Mouse (Mus musculus) kidney, postnatal 25 days (tissue): ENCODE results near the gene Cers1.
A peak's percentile ranks its signal among the peaks of the same experiment; 100 is the strongest.

Experiments
- DNase-seq, 2 experiments: peaks; one replicate each; pipeline ENCODE4 v3.0.0; 2021; ENCODE audit warnings: mixed read lengths in 2 of 2

The Cers1 gene

GRCm38 (mm10) chr8:70352657-70353151, 37.1 kb downstream of the Cers1 start:
- peak; percentile 37 to 62 for DNase-seq

- peak; percentile 98 to 100 for DNase-seq
Measured at GRCm38 (mm10) chr8:70353194-70353817, 37.7 kb downstream of the Cers1 start, which contains the start of gene Upf1. Upf1 (minus strand) TSS chr8:70353278.

DNA sequence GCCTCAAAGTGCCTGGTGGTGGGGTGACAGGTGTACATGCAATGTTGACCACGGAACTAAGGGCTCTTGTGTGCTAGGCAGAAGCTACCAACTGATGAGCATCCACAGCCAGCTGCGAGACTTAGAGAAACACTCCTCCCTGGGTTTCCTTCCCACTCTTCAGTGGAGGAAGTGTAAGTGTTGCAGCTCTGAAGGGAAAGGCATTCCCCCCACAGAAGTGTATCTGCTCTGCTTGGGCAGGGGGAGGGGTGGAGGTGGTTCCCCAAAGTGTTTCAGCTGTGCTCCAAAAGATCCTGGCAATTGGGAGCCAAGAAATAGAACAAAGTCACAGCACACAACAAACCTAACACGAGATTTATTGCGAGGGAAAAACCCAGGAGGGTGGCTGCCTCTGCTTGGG, 38.4 kb downstream of the Cers1 start:
- DNase-seq, result no peak

- no peak for DNase-seq
Measured at GRCm38 (mm10) chr8:70356111-70356510, 40.5 kb downstream of the Cers1 start.

DNA sequence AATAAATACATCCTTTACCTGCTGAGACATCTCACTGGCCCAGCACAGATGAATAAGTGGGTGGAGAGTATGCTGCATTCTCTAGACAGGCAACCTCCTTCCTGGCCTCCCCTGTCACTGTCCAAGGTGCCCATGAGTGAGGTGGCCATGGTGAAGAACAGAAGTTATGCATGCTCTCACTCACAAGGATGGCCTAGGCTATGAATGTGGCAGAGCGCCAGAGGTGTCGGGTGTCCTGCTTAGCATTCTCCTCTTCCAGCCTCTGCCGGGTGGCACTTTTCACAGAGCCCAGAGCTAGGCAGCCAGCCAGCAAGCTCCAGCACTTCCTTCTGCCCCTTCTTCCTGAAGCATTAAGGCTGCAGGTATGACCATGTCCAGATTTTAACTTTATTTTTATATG, 43.8 kb downstream of the Cers1 start:
- DNase-seq, result peak; percentile 62 to 75

DNA sequence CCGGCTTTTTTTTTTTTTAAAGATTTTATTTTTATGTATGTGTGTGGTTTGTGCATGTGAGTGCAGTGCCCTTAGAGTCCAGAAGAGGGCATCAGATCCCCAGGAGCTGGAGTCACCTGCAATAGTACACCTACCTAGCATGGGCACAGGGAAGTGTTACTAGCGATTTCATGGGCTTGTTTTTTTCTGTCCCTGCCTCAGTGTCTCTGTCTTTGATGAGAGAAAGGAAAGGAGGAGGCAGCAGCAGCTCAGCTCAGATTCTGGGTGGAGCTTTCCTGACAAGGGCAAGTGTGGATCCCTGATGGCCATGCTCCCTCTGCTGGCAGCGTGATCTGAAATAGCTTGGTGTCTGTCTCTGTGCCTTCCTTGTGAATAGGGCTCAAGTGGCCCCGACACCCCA, 45.2 kb downstream of the Cers1 start:
- DNase-seq, result peak in 1 of 2 experiments; percentile 54

DNA sequence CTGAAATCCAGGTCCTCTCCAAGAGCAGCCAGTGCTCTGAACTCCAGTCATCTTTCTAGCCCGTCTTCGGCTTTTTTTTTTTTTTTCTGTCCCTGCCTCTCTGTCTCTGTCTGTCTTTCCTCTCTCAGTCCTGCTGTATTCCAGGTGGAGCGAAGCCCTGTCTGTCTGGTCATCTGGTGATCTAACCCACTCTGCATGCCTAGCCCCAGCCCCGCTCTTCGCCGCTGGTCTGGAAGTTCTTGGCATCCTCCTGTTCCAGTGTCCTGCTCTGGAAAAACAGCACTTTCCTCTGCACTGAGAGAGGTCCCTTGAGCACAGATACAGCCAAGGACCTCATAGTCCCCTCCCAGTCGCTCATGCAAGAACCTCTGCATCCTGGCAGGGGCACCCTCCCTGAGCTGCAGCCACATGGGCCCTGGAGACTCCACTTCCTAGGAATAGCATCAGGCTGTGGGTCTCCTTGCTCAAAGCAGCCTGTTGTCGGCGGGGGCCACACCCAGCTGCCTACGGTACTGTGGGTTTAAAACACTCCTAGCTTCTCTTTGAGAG, 46.0 kb downstream of the Cers1 start:
- no peak for DNase-seq

- DNase-seq, result peak; percentile 83 to 90
Measured at GRCm38 (mm10) chr8:70364066-70364465, 48.5 kb downstream of the Cers1 start.

GRCm38 (mm10) chr8:70366588-70366987, 51.0 kb downstream of the Cers1 start:
- DNase-seq, result no peak

GRCm38 (mm10) chr8:70370476-70370875, 54.9 kb downstream of the Cers1 start:
- DNase-seq, result no peak

DNA sequence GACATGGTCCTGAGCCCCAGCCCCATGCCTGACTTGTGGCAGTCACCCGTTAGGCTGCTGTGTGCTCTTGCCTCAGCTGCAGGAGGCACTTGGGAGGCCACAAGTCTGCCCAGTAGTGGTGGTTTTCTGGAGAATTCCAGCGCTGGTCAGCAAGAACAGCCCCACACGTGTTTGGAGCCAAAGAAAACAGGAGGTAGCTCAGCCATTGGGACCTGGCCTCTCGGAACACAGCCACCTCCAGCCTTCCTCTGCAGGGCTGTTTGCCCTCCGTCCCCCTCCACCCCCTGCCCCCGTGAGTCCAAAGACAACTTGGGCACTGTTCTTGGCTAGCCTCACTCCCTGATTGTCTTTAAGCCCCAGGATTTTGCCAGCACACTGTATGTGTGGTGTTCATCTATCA, 56.4 kb downstream of the Cers1 start:
- peak; percentile 60 to 89 for DNase-seq

GRCm38 (mm10) chr8:70373397-70374317, 58.1 kb downstream of the Cers1 start, which contains the start of gene Comp:
Comp (plus strand) TSS chr8:70373558.
- DNase-seq, result peak in 1 of 2 experiments; percentile 44

- peak; percentile 90 to 93 for DNase-seq
Measured at GRCm38 (mm10) chr8:70374318-70374927, 58.8 kb downstream of the Cers1 start.

- DNase-seq, result peak in 1 of 2 experiments; percentile 39
Measured at GRCm38 (mm10) chr8:70375212-70375859, 59.8 kb downstream of the Cers1 start.

DNA sequence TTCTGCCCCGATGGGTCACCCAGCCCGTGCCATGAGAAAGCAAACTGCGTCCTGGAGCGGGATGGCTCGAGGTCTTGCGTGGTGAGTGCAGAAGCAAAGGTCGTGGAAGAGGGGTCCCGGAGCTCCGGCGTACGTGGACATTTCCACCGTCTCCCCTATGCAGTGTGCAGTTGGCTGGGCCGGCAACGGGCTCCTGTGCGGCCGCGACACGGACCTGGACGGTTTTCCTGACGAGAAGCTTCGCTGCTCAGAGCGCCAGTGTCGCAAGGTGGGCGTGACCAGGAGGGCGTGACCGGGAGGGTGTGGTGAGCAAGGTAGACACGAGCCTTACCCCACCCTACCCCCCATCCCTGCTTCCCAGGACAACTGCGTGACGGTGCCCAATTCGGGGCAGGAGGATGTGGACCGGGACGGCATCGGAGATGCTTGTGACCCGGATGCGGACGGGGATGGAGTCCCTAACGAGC, 60.7 kb downstream of the Cers1 start:
- peak in 1 of 2 experiments; percentile 45 for DNase-seq

DNA sequence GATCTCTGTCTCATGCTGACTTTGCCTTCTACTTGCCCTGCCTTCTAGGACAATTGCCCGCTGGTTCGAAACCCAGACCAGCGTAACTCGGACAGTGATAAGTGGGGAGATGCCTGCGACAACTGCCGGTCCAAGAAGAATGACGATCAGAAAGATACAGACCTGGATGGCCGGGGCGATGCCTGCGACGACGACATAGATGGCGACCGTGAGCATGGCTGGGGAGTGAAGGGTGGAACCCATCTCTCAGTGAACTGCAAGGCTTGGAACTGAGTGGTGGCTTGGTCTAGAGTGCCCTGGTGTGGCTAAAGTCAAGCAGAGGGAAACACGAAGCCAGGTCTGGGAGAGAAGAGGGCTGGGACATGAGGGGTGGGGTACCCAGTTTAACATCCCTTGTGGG, 61.5 kb downstream of the Cers1 start:
- no peak for DNase-seq

DNA sequence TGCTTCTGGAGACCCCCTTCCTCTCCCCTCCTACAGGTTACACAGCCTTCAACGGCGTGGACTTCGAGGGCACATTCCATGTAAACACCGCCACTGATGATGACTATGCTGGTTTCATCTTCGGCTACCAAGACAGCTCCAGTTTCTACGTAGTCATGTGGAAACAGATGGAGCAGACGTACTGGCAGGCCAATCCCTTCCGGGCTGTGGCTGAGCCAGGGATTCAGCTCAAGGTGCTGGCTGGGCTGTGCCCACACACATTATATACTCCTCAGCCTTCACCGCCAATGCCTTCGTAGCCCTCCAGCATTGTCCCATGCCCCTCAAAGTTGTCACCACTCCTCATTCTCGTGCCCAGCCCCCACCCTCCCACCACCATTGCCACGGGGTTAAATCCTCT, 64.5 kb downstream of the Cers1 start:
- no peak for DNase-seq
